Mouse (Mus musculus) neural tube, embryonic 11.5 days (tissue): Measurements from ENCODE around the gene March5. TPM values are rescaled to one million over a fixed set of nuclear protein-coding genes. Genes with fewer than 3 reads are reported as not detected.
A peak's percentile ranks its signal among the peaks of the same experiment; 100 is the strongest.

ENCODE experiments used
- ATAC-seq: fragments of 200-750 bp; cut with Nextera tagmentation; 2 replicates; pipeline ENCODE4 v1.8.0; 2017; ENCODE audit warnings: moderate number of reproducible peaks, mild to moderate bottlenecking, moderate TSS enrichment, moderate library complexity; ENCODE audit not compliant: insufficient read depth, low FRiP score, low TSS enrichment
- DNase-seq: peaks from one replicate; pipeline ENCODE4 v3.0.0-alpha.2; 2015; ENCODE audit warnings: low spot score
- H3K27ac ChIP-seq: fragments of 300-500 bp; sonication (generic); 2 replicates; pipeline ENCODE4 v1.5.1; 2014; ENCODE audit warnings: low read depth, mild to moderate bottlenecking, low read length
- H3K27me3 ChIP-seq: fragments of 300-500 bp; sonication (generic); 2 replicates; pipeline ENCODE4 v1.6.1; 2014; ENCODE audit warnings: mild to moderate bottlenecking, low read length, mixed read lengths; ENCODE audit not compliant: control insufficient read depth, insufficient read depth
- H3K36me3 ChIP-seq: fragments of 300-500 bp; sonication (generic); 2 replicates; pipeline ENCODE4 v1.6.1; 2014; ENCODE audit warnings: mild to moderate bottlenecking, low read length, moderate library complexity, mixed read lengths; ENCODE audit not compliant: control insufficient read depth, insufficient read depth
- H3K4me1 ChIP-seq: fragments of 300-500 bp; sonication (generic); 2 replicates; pipeline ENCODE4 v1.6.1; 2014; ENCODE audit warnings: low read length, mixed read lengths; ENCODE audit not compliant: control insufficient read depth, insufficient read depth
- H3K4me2 ChIP-seq: fragments of 300-500 bp; sonication (generic); 2 replicates; pipeline ENCODE4 v1.6.1; 2014; ENCODE audit warnings: low read depth, mild to moderate bottlenecking, moderate library complexity
- H3K4me3 ChIP-seq: fragments of 300-500 bp; sonication (generic); 2 replicates; pipeline ENCODE4 v1.5.1; 2014; ENCODE audit warnings: low read depth, low read length
- H3K9ac ChIP-seq: fragments of 300-500 bp; sonication (generic); 2 replicates; pipeline ENCODE4 v1.6.1; 2014; ENCODE audit warnings: mild to moderate bottlenecking, low read length
- H3K9me3 ChIP-seq: fragments of 300-500 bp; sonication (generic); 2 replicates; pipeline ENCODE4 v1.6.1; 2016; ENCODE audit warnings: low read length; ENCODE audit not compliant: control insufficient read depth
- WGBS: fragments of 180-500 bp; shearing (Covaris S2); extraction: QIAGEN DNeasy Blood & Tissue Kit; methylation state at CpG from one replicate; pipeline ENCODE4 v1.1.7; 2014; 5-methylcytosine and 5-hydroxymethylcytosine counted together
- polyA plus RNA-seq: library from polyadenylated mRNA; unstranded; fragments of >200 nt; fragmentation: Nextera tagmentation; extraction: Ambion mirVana; gene quantifications from 2 replicates; pipeline ENCODE4 v1.2.1, GENCODE M21; 2014

The March5 gene
- polyA plus RNA-seq, result 141 and 142 TPM in 2 replicates

GRCm38 (mm10) chr19:37207303-37208175 lies at the start of gene March5:
Gene March5, plus strand, starts transcription at chr19:37207543.
- peak; percentile 99 for ATAC-seq
- H3K4me2 ChIP-seq, result peak within 1 kb of the TSS; percentile 90
- H3K27me3 ChIP-seq, result no peaks in the 10 kb centered on the region
- H3K4me1 ChIP-seq, result peaks cover 5% of the 10 kb centered on the region; the same call in 1 of the 2 replicates
- under 1% methylated on average over 86 of the region's 94 CpGs for WGBS
- peak; percentile 92 for DNase-seq
- H3K36me3 ChIP-seq, result peaks cover 5% of the 10 kb centered on the region
- H3K27ac ChIP-seq, result peak within 1 kb of the TSS; percentile 78
- no peaks in the 10 kb centered on the region for H3K9me3 ChIP-seq
- H3K9ac ChIP-seq, result peak within 1 kb of the TSS; percentile 98
- peak within 1 kb of the TSS; percentile 94 for H3K4me3 ChIP-seq

- Histone ChIP-seq H3K4me1 (peaks cover 6% of the 10 kb centered on the region), H3K9me3 (no peaks in the 10 kb centered on the region), H3K27ac (no peak overlapping the region), H3K4me2 (no peak overlapping the region), H3K4me3 (no peak overlapping the region), H3K36me3 (no peaks in the 10 kb centered on the region), H3K27me3 (peaks cover 8% of the 10 kb centered on the region), H3K9ac (no peak overlapping the region)
- DNase-seq, result no peak
- no peak for ATAC-seq
- 57% methylated on average over 1 of the region's 1 CpGs for WGBS
These were observed 35.2 kb upstream of the March5 start for GRCm38 (mm10) chr19:37172096-37172495.

GRCm38 (mm10) chr19:37172566-37173130 lies 34.7 kb upstream of the March5 start:
- ATAC-seq (no peak), DNase-seq (peak; percentile 17)
- peaks cover 6% of the 10 kb centered on the region for H3K4me1 ChIP-seq
- peaks cover 8% of the 10 kb centered on the region for H3K27me3 ChIP-seq
- H3K9me3 ChIP-seq, result no peaks in the 10 kb centered on the region
- H3K4me2 ChIP-seq, result no peak overlapping the region
- H3K36me3 ChIP-seq, result no peaks in the 10 kb centered on the region
- WGBS, result 74% methylated on average over 11 of the region's 11 CpGs
- no peak overlapping the region for H3K9ac ChIP-seq
- 0 out of 2 replicates have a peak overlapping the region, but pooled peaks have one; percentile 0 for H3K4me3 ChIP-seq
- H3K27ac ChIP-seq, result no peak overlapping the region

- H3K27me3 ChIP-seq, result peaks cover 8% of the 10 kb centered on the region
- H3K9me3 ChIP-seq, result no peaks in the 10 kb centered on the region
- H3K4me3 ChIP-seq, result peak overlapping the region; percentile 63
- peak overlapping the region; percentile 99 for H3K4me2 ChIP-seq
- no peaks in the 10 kb centered on the region for H3K36me3 ChIP-seq
- no peak for DNase-seq
- WGBS, result 29% methylated on average over 20 of the region's 20 CpGs
- peaks cover 6% of the 10 kb centered on the region for H3K4me1 ChIP-seq
- H3K9ac ChIP-seq, result peak overlapping the region; percentile 73
- H3K27ac ChIP-seq, result no peak overlapping the region
- ATAC-seq, result no peak
These were observed 33.8 kb upstream of the March5 start for GRCm38 (mm10) chr19:37173331-37174115.

DNA sequence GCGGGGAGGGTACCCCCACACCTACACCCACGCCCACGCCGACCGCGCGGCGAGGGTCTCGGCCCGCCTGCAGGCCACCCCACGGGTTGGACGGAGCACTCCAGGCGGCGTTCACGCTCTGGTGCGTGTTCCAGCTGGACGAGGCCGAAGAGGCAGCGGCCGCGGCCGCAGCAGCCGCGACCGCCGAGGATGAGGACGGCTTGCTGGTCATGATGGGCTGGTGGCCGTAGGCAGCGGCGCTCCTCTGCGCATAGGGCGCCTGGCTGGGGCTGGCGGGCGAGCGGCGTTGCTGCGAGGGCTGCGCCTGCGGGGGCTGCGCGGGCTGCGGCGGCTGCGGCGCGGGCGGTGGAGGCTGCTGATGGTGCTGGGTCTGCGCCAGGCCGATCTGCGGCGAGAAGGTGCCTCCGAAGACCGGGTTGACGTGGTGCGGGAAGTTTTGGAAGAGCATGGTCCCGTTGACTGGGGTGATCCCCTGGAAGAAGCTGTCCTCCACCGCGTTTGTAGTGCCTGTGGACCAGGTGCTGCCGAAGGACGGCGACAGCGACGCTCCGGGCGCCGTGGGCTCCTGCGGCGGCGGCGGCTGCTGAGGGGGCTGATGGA lies 33.1 kb upstream of the March5 start:
- Histone ChIP-seq H3K27ac (peak overlapping the region; percentile 69), H3K9me3 (no peaks in the 10 kb centered on the region), H3K27me3 (peaks cover 8% of the 10 kb centered on the region), H3K4me2 (peak overlapping the region; percentile 99), H3K4me1 (peaks cover 6% of the 10 kb centered on the region), H3K4me3 (peak overlapping the region; percentile 63), H3K36me3 (no peaks in the 10 kb centered on the region), H3K9ac (peak overlapping the region; percentile 73)
- ATAC-seq (peak; percentile 79), DNase-seq (peak; percentile 73)
- WGBS, result under 1% methylated on average over 65 of the region's 70 CpGs

- H3K4me2 ChIP-seq, result peak overlapping the region; percentile 99
- peak; percentile 72 for DNase-seq
- ATAC-seq, result peak; percentile 67
- H3K4me1 ChIP-seq, result peaks cover 6% of the 10 kb centered on the region
- no peaks in the 10 kb centered on the region for H3K36me3 ChIP-seq
- no peaks in the 10 kb centered on the region for H3K9me3 ChIP-seq
- H3K4me3 ChIP-seq, result peak overlapping the region; percentile 63
- peak overlapping the region; percentile 69 for H3K27ac ChIP-seq
- H3K9ac ChIP-seq, result peak overlapping the region; percentile 73
- under 1% methylated on average over 36 of the region's 36 CpGs for WGBS
- peaks cover 8% of the 10 kb centered on the region for H3K27me3 ChIP-seq
These were observed 32.5 kb upstream of the March5 start for GRCm38 (mm10) chr19:37174716-37175435.

GRCm38 (mm10) chr19:37175436-37175805 lies 31.9 kb upstream of the March5 start:
- Histone ChIP-seq H3K36me3 (no peaks in the 10 kb centered on the region), H3K9me3 (no peaks in the 10 kb centered on the region), H3K4me1 (peaks cover 6% of the 10 kb centered on the region), H3K4me2 (peak overlapping the region; percentile 99), H3K27me3 (peaks cover 8% of the 10 kb centered on the region), H3K4me3 (peak overlapping the region; percentile 63), H3K9ac (peak overlapping the region; percentile 73), H3K27ac (no peak overlapping the region)
- no peak for DNase-seq
- WGBS, result 2% methylated on average over 12 of the region's 12 CpGs
- no peak for ATAC-seq

DNA sequence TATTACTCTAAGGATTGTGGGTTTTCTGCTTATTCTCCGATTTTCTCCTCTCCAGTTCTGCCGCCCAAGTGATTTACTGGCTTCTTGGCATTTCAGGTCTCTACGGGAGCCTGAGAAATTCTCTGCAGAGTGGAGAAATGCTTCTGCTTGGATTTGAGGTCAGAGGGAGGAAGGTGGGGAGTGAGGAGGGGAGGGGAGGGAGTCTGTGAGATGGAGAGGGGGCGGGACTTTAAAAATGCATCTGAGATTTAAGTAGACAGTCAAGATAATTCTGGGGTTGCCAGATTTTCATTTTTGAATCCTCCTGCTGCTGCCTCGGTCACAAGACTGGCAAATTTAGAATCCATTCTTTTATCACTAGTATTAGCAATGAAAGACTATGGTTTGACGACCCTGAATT lies 31.4 kb upstream of the March5 start:
- H3K9ac ChIP-seq, result no peak overlapping the region
- peak; percentile 21 for DNase-seq

More for the DNA sequence above, 31.4 kb upstream of the March5 start:
- 12% methylated on average over 6 of the region's 6 CpGs for whole genome bisulfite sequencing
- H3K27me3 ChIP-seq, result peaks cover 8% of the 10 kb centered on the region
- peak overlapping the region; percentile 63 for H3K4me3 ChIP-seq
- H3K27ac ChIP-seq, result no peak overlapping the region
- peak overlapping the region; percentile 99 for H3K4me2 ChIP-seq
- no peaks in the 10 kb centered on the region for H3K36me3 ChIP-seq
- no peaks in the 10 kb centered on the region for H3K9me3 ChIP-seq
- no peak for ATAC-seq
- H3K4me1 ChIP-seq, result peaks cover 6% of the 10 kb centered on the region
